In genomic region chr10:95683735-95684134, GRCm38 (mm10) we compare ENCODE assay signal across 36 mouse cellular contexts. TPM values are rescaled to one million over a fixed set of nuclear protein-coding genes. Genes with fewer than 3 reads are reported as not detected.
"Had no signal": no experiment of that assay in that cellular context is flagged by ENCODE, and none has a peak within 500 bp of the region (broad histone marks: within the 10 kb centered on the region; RNA-seq: fewer than 3 reads in every experiment).

No protein-coding gene starts in this region.

- DNase-seq: cerebellum, adult 8-10 months; cerebellum, adult 9-10 months; cerebellum, adult 9-11 months; cerebellum, postnatal 10 days; cerebellum, postnatal 14 days; cerebellum, postnatal 25 days; cerebellum, postnatal 36 days; embryo, embryonic 11 days; forebrain, postnatal 0 days; gastrocnemius, adult 2 months; gastrocnemius, postnatal 10 days; gastrocnemius, postnatal 14 days; gastrocnemius, postnatal 25 days; gastrocnemius, postnatal 36 days; heart, adult 18-20 months; heart, adult 2 months had no signal

- H3K36me3 ChIP-seq: embryonic facial prominence, embryonic 10.5 days; embryonic facial prominence, embryonic 12.5 days; embryonic facial prominence, embryonic 13.5 days; embryonic facial prominence, embryonic 15.5 days; forebrain, embryonic 10.5 days; forebrain, embryonic 12.5 days; forebrain, embryonic 15.5 days; heart, embryonic 10.5 days had no signal

- H3K4me3 ChIP-seq: embryonic facial prominence, embryonic 10.5 days; embryonic facial prominence, embryonic 12.5 days; embryonic facial prominence, embryonic 13.5 days; embryonic facial prominence, embryonic 15.5 days; erythroblast, embryonic 14.5 days; forebrain, embryonic 10.5 days; forebrain, embryonic 12.5 days; forebrain, embryonic 13.5 days; forebrain, embryonic 15.5 days; gastrocnemius, adult 2 months; heart, adult 2 months; heart, embryonic 10.5 days had no signal

- H3K27me3 ChIP-seq: embryonic facial prominence, embryonic 12.5 days; embryonic facial prominence, embryonic 13.5 days; embryonic facial prominence, embryonic 15.5 days; forebrain, embryonic 12.5 days; forebrain, embryonic 13.5 days; forebrain, embryonic 15.5 days had no signal

RNA-seq across cellular contexts. Expression of gene Anapc15-ps, which starts 10.5 kb away (rescaled TPM):
- total RNA-seq: forebrain, postnatal 0 days; gastrocnemius, adult 18-20 months; gastrocnemius, adult 2 months; gastrocnemius, adult 8-10 months; gastrocnemius, postnatal 10 days; gastrocnemius, postnatal 14 days; gastrocnemius, postnatal 25 days; gastrocnemius, postnatal 36 days; gastrocnemius, postnatal 4 days; heart, adult 18-20 months; heart, adult 2 months had no signal
- polyA plus RNA-seq: cortical plate, adult 2 months; embryonic facial prominence, embryonic 10.5 days; embryonic facial prominence, embryonic 11.5 days; embryonic facial prominence, embryonic 12.5 days; embryonic facial prominence, embryonic 13.5 days; embryonic facial prominence, embryonic 14.5 days; embryonic facial prominence, embryonic 15.5 days; erythroblast, embryonic 14.5 days; forebrain, embryonic 10.5 days; forebrain, embryonic 11.5 days; forebrain, embryonic 12.5 days; forebrain, embryonic 13.5 days; forebrain, embryonic 14.5 days; forebrain, embryonic 15.5 days; forebrain, embryonic 16.5 days; forebrain, postnatal 0 days; gonadal fat pad, adult 2 months; heart, adult 2 months; heart, embryonic 10.5 days had no signal
